Mouse (Mus musculus): ENCODE data around the gene Ddo.

The Ddo gene

DNA sequence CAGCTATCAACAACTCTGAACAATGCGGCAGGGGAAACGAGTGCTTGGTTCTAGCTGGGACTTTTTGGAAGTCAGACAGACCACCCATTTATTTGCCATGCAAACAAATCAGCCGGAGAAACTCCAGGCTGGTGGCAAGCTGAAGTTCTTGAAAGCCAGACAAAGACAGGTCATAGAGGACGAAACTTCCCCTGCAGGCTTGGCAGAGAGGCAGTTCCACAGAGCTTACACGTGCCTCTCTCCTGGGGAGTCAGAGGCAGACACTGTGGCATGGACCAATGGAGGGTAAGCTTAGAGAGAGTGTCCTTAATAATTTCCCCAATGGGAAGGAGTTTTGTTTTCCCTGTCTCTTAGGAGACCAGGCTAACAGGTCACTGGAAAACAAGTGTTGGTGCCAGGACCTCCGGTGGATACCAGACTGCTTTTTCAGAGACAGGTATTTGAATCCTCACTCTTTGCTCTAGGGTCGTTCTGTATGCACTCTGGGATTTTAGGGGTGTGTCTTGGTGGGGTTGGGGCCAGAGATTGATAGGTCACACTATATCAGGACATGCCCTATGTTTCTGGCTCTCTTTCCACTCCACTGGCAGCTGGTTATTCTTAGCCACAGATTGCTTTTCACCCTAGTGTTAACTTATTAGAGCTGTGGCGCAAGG lies at the start of gene Ddo:
Gene Ddo, plus strand, starts transcription at position 356 of the 656 bp plus-strand sequence.
- DNase-seq = peak; percentile 22

DNA sequence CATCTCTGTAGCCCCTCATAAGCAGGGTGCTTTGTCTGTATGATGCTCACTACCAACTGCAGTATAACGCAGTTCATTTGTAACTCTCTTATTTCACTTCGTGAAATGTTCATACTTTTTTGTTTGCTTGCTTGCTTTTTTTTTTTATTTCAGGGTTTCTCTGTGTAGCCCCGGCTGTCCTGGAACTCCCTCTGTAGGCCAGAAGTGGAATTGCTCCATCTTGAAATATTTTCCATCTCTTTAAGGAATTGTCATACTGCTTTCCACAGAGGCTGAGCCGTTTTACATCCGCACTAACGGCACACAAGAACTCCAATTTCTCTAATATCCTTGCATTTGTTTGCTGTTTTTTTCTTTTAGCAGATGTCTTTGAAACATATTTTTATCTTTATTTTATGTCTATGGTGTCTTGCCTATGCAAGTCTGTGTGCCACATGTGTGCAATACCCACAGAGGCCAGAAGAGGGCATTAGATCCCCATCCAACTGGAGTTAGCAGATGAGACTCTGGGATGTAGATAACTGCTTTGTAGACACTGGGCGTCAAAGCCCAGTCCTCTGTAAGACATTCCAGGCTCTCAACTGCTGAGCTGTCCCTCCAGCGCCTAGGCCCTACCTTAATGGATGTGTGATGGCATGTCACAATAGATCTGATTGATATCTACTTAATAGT lies 46.1 kb upstream of the Ddo start:
- DNase-seq = no peak

DNA sequence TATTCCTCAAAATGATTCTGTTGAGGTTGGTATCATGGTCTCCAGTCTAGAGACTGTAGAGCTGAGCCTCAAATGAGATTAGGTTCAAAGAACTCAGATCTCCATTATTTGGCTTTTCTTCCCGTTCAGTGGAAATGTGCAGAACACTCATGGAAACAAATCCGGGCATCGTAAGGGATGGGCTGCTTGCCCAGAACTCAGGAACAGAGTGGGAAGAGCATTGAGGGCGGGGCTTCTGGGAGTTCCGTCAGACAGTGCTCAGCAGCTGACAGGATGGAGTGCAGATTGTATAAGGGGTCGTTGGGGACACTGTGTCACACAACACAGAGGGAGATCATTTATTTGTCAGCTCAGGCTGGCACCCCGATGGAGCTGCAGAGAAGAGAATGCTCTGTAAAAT lies 37.6 kb upstream of the Ddo start:
- DNase-seq = no peak

DNA sequence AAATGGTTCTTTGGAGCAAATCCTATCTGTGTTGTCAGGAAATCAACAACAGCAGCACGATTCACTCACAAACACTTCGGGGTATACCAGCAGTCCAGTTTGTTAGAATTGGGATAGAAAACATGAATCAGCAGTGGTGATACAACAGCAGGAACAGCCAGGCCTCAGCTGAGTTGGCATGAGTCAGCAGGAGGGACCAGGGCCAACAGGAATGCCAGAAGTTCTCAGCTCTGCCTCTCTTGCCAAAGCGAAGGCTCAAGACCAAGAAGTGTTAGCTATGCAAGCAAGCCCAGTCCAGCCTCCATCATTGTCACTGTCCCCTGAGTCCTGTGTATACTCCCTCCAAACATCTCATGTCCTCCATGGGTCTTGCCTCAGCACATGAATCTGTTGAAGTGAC lies 32.6 kb upstream of the Ddo start:
- no peak for DNase-seq

- no peak for DNase-seq
These were observed 25.0 kb upstream of the Ddo start for GRCm38 (mm10) chr10:40604706-40605394.

DNA sequence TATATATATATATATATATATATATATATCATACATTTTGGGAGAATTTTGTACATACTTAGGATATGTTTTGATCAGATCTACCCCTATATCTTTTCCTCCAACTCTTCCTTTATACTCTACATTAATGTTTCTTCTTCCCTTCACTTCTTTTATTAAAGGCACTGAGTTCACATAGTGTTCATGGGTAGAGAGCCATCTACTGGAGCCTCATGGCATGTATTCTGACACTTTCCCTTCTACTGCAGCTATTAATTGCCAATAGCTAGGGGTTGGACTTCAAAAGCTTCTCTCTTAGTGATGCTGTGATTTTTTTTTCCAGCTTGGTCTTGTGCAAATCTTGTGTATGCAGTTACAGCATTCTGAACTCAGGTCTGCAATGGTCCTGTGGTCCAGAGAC lies 11.8 kb upstream of the Ddo start:
- DNase-seq = no peak

DNA sequence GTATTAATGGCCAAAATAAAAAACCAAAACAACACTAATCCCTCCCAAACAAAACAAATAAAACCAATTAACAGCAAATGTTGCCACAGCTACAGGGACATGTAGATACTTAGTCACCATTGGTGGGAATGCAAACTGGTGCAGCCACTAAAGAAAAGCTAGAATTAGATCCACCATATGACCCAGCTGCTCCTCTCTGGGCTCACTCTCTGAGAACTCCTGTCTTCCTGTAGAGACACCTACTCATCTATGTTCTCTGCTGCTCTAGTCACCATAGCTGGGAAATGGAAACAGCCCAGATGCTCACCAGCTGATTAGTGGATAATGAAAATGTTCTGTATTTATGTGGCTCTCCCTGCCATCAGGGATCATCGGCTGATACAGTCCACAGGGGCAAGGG lies 10.1 kb upstream of the Ddo start:
- DNase-seq = no peak

DNA sequence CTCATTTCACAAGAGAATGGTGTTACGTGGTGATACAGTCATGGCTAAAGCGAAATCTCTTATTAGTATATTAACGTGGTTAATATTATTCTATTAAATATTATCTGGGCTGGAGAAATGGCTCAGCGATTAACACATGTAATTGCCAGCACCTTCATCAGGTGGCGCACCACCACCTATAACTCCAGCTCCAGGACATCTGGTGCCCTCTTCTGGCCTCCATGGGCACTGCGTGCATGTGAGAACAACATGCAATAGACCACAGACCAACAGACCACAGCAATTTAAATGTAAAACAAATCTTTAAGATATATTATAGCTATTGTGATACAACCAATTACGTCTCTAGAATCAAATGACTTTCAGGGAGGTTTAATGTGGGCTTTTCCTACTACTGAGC lies 671 bp upstream of the Ddo start:
- peak; percentile 63 for DNase-seq

DNA sequence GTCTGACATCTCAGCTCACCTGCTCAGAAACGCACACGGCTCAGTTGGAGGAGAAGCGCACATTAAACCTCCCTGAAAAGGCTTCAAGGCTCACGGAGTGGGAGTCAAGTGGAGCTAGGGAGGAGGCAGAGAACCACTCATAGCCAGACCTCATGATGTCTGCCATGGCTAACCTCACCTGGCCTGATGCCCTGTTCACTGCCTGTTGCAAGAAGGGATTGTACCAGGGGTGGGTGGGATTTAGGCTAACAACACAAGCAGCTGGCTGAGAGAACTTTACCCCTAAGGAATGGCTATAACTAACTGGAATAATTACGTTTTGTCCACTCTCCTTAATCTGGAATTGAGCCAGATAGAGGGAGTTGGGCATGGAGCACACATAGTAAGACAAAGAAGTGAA lies 646 bp downstream of the Ddo start:
- DNase-seq = peak; percentile 37

DNA sequence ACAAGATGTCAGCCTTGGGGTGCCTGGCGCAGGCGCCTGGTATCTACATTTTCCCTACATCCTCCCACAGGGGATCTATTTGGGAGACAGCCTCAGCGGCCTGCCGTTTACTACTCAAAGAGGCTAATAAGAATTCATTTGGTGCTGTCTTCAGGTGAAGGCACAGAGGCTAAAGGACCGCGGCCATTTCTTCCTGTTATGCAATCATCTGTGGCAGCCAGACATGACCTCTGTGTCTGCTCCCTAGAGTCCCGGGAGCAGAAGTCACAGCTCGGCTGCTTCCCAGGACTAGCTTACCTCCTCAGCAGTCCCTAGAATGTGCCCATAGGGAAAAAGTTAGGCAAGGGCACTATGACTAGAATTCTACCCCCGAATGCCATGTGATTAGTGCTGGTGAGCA lies 1.1 kb downstream of the Ddo start:
- no peak for DNase-seq

- no peak for DNase-seq
These were observed 2.3 kb downstream of the Ddo start for GRCm38 (mm10) chr10:40632087-40632486.

DNA sequence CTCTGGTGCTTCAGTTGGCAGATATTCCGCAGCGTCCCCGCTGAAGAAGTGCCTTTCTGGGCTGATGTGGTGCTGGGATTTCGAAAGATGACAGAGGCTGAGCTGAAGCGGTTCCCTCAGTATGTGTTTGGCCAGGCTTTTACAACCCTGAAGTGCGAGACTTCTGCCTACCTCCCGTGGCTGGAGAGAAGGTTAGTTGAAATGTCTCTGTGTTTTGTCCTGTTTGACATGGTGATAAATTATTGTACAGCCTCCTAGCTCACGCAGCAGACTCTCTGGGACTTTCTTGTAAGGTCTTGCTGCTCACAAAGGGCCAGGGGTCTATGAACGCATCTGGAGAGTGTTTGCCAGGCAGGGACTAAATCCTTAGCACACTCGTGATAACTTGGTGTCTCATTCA lies 7.5 kb downstream of the Ddo start:
- DNase-seq = no peak

DNA sequence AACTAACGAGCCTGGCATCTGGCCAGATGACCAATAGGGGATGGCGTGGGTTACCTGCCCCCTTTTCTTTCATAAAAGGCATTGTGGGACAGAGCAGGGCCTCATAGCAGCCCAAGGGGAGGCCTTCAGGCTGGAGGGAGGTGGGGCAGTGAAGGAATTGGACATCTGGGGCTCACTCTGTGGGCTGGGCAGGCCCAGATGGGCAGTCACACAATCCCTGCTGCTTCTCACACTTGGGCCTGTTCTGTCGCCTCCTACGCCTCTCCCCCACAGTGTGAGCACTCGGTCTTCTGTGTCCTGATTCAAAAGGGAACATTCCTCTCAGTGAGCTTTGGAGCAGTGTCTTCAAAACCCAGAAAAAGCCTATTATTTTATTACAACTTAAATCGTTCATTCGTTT lies 8.5 kb downstream of the Ddo start:
- DNase-seq = no peak

- DNase-seq = no peak
These were observed 9.3 kb downstream of the Ddo start for GRCm38 (mm10) chr10:40638823-40639819.

- no peak for DNase-seq
These were observed 10.6 kb downstream of the Ddo start for GRCm38 (mm10) chr10:40640406-40640805.

GRCm38 (mm10) chr10:40641901-40642300 lies 12.1 kb downstream of the Ddo start:
- no peak for DNase-seq

GRCm38 (mm10) chr10:40643126-40643525 lies 13.3 kb downstream of the Ddo start:
- DNase-seq = no peak

DNA sequence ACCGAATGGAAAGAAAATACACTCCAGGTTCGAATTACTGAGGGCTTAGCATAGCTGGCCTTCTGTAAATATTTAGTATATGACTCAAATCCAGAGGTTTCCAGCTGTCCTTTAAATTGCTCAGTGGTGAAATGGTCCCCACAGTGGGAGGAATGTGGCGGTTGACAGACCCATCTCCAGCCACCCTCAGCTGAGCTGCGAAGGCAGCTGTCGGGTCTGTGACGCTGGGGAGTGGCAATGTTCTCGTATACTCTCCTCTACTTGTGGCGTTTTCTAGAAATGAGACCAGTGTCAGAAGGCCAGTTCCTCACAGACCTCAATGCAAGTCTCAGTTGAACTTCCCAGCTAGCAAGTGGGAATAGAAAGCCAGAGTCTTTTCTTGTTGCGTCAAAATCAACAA lies 14.6 kb downstream of the Ddo start:
- DNase-seq = no peak

- DNase-seq = no peak
These were observed 15.5 kb downstream of the Ddo start for GRCm38 (mm10) chr10:40645346-40645745.

GRCm38 (mm10) chr10:40648776-40649175 lies 19.0 kb downstream of the Ddo start:
- no peak for DNase-seq

GRCm38 (mm10) chr10:40649634-40650033 lies 19.8 kb downstream of the Ddo start:
- no peak for DNase-seq

DNA sequence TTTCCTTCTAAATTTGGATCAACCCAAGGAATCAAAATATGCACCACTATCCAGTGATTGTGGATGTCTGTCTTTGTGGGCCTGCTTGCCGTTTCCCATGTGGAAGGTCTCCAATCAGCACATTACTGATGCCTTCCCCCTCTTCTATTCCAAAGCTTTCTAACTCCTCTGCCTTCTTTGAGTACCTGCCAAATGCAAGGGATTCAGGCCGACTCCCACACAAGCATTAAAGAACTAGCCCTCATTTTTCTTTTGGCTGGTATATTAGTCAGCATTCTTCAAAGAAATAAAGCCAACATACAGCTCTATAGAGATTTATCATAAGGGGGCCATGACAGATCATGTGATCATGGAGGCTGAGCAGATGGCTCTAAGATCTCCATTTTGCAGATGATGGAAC lies 21.9 kb downstream of the Ddo start:
- DNase-seq = no peak

- no peak for DNase-seq
These were observed 35.5 kb downstream of the Ddo start for GRCm38 (mm10) chr10:40665270-40665669.
